Mouse (Mus musculus) forebrain, embryonic 14.5 days (tissue): ENCODE measurements around the gene Aff1. TPM values are rescaled to one million over a fixed set of nuclear protein-coding genes. Genes with fewer than 3 reads are reported as not detected.

Source experiments
- ATAC-seq: fragments of 200-750 bp; cut with Nextera tagmentation; 2 replicates; pipeline ENCODE4 v1.8.0; 2017; ENCODE audit warnings: mild to moderate bottlenecking, moderate library complexity
- DNase-seq: peaks from one replicate; pipeline ENCODE4 v3.0.0-alpha.2; 2015; ENCODE audit warnings: low spot score
- H3K27ac ChIP-seq: fragments of 300-500 bp; sonication (generic); 2 replicates; pipeline ENCODE4 v1.5.1; 2014; ENCODE audit warnings: low read depth, mild to moderate bottlenecking, control low read depth, low read length, moderate library complexity
- H3K27me3 ChIP-seq: fragments of 300-500 bp; sonication (generic); replicated peaks from 2 replicates; pipeline ENCODE4 v1.6.1; 2014; ENCODE audit warnings: low read length, control low read depth, mixed read lengths; ENCODE audit not compliant: control insufficient read depth, insufficient read depth
- H3K36me3 ChIP-seq: fragments of 300-500 bp; sonication (generic); 2 replicates; pipeline ENCODE4 v1.6.1; 2014; ENCODE audit warnings: low read length, control low read depth; ENCODE audit not compliant: control insufficient read depth, insufficient read depth
- H3K4me1 ChIP-seq: fragments of 300-500 bp; sonication (generic); 2 replicates; pipeline ENCODE4 v1.6.1; 2014; ENCODE audit warnings: antibody characterized with exemption, low read length, control low read depth; ENCODE audit not compliant: control insufficient read depth, insufficient read depth
- H3K4me2 ChIP-seq: fragments of 300-500 bp; sonication (generic); 2 replicates; pipeline ENCODE4 v1.6.1; 2014; ENCODE audit warnings: mild to moderate bottlenecking, control low read depth, low read length
- H3K4me3 ChIP-seq: fragments of 300-500 bp; sonication (generic); 2 replicates; pipeline ENCODE4 v1.5.1; 2014; ENCODE audit warnings: low read depth, low read length, control low read depth
- H3K9ac ChIP-seq: fragments of 300-500 bp; sonication (generic); 2 replicates; pipeline ENCODE4 v1.6.1; 2014; ENCODE audit warnings: mild to moderate bottlenecking, low read length, control low read depth, moderate library complexity
- H3K9me3 ChIP-seq: fragments of 300-500 bp; sonication (generic); replicated peaks from 2 replicates; pipeline ENCODE4 v1.6.1; 2016; ENCODE audit warnings: low read length, control low read depth, mixed read lengths; ENCODE audit not compliant: control insufficient read depth
- WGBS: fragments of 180-500 bp; shearing (Covaris S2); extraction: QIAGEN DNeasy Blood & Tissue Kit; methylation state at CpG from one replicate; pipeline ENCODE4 v1.1.7; 2014; 5-methylcytosine and 5-hydroxymethylcytosine counted together
- polyA plus RNA-seq: library from polyadenylated mRNA; unstranded; fragments of >200 nt; fragmentation: Nextera tagmentation; extraction: Ambion mirVana; gene quantifications from 2 replicates; pipeline ENCODE4 v1.2.1, GENCODE M21; 2014

Aff1 gene
- polyA plus RNA-seq, 1 experiment from 2014 or later, result 1.5 TPM

GRCm38 (mm10) chr5:103714943-103715342 is 22.8 kb downstream of the Aff1 start:
- no peak overlapping the region for H3K4me3 ChIP-seq
- H3K27ac ChIP-seq, result no peak overlapping the region
- DNase-seq (no peak), ATAC-seq (no peak)
- H3K4me1 ChIP-seq, result no peaks in the 10 kb centered on the region
- no peaks in the 10 kb centered on the region for H3K9me3 ChIP-seq
- H3K9ac ChIP-seq, result no peak overlapping the region
- H3K4me2 ChIP-seq, result no peak overlapping the region
- no peaks in the 10 kb centered on the region for H3K36me3 ChIP-seq
- no peaks in the 10 kb centered on the region for H3K27me3 ChIP-seq
- 88% methylated on average over 6 of the region's 6 CpGs for WGBS

- no peaks in the 10 kb centered on the region for H3K36me3 ChIP-seq
- no peak overlapping the region for H3K27ac ChIP-seq
- no peak overlapping the region for H3K4me2 ChIP-seq
- no peak for ATAC-seq
- 93% methylated on average over 5 of the region's 5 CpGs for WGBS
- no peaks in the 10 kb centered on the region for H3K9me3 ChIP-seq
- no peak overlapping the region for H3K9ac ChIP-seq
- H3K4me1 ChIP-seq, result no peaks in the 10 kb centered on the region
- DNase-seq, result no peak
- H3K4me3 ChIP-seq, result no peak overlapping the region
- H3K27me3 ChIP-seq, result no peaks in the 10 kb centered on the region
These were observed 24.7 kb downstream of the Aff1 start for GRCm38 (mm10) chr5:103716824-103717342.

- 21% methylated on average over 6 of the region's 6 CpGs for WGBS
These were observed 27.0 kb downstream of the Aff1 start for GRCm38 (mm10) chr5:103719131-103719530.

GRCm38 (mm10) chr5:103719851-103720250 is 27.7 kb downstream of the Aff1 start:
- no peaks in the 10 kb centered on the region for H3K27me3 ChIP-seq
- no peak for ATAC-seq
- H3K36me3 ChIP-seq, result no peaks in the 10 kb centered on the region
- H3K9ac ChIP-seq, result no peak overlapping the region
- WGBS, result 63% methylated on average over 3 of the region's 3 CpGs
- H3K9me3 ChIP-seq, result no peaks in the 10 kb centered on the region
- no peak for DNase-seq
- H3K27ac ChIP-seq, result no peak overlapping the region
- H3K4me3 ChIP-seq, result no peak overlapping the region
- H3K4me1 ChIP-seq, result no peaks in the 10 kb centered on the region
- H3K4me2 ChIP-seq, result no peak overlapping the region

More at GRCm38 (mm10) chr5:103719131-103719530, 27.0 kb downstream of the Aff1 start:
- Histone ChIP-seq H3K27me3 (no peaks in the 10 kb centered on the region), H3K36me3 (no peaks in the 10 kb centered on the region), H3K9ac (no peak overlapping the region), H3K4me1 (no peaks in the 10 kb centered on the region), H3K4me3 (no peak overlapping the region), H3K4me2 (no peak overlapping the region), H3K9me3 (no peaks in the 10 kb centered on the region), H3K27ac (no peak overlapping the region)
- DNase-seq (no peak), ATAC-seq (no peak)

GRCm38 (mm10) chr5:103720967-103721366 is 28.8 kb downstream of the Aff1 start:
- Histone ChIP-seq H3K4me3 (no peak overlapping the region), H3K27ac (no peak overlapping the region), H3K27me3 (no peaks in the 10 kb centered on the region), H3K4me1 (no peaks in the 10 kb centered on the region), H3K4me2 (no peak overlapping the region), H3K36me3 (no peaks in the 10 kb centered on the region), H3K9me3 (no peaks in the 10 kb centered on the region), H3K9ac (no peak overlapping the region)
- ATAC-seq, result no peak
- WGBS, result 85% methylated on average over 6 of the region's 6 CpGs
- DNase-seq, result no peak

- Histone ChIP-seq H3K9ac (no peak overlapping the region), H3K27me3 (no peaks in the 10 kb centered on the region), H3K4me1 (no peaks in the 10 kb centered on the region), H3K27ac (no peak overlapping the region), H3K4me2 (no peak overlapping the region), H3K9me3 (no peaks in the 10 kb centered on the region), H3K36me3 (no peaks in the 10 kb centered on the region), H3K4me3 (no peak overlapping the region)
- 88% methylated on average over 4 of the region's 4 CpGs for WGBS
- ATAC-seq (no peak), DNase-seq (no peak)
These were observed 29.3 kb downstream of the Aff1 start for GRCm38 (mm10) chr5:103721490-103721889.

GRCm38 (mm10) chr5:103722721-103723120 is 30.5 kb downstream of the Aff1 start:
- Histone ChIP-seq H3K4me3 (no peak overlapping the region), H3K4me2 (no peak overlapping the region), H3K4me1 (no peaks in the 10 kb centered on the region), H3K36me3 (no peaks in the 10 kb centered on the region), H3K27me3 (no peaks in the 10 kb centered on the region), H3K9me3 (no peaks in the 10 kb centered on the region), H3K27ac (no peak overlapping the region), H3K9ac (no peak overlapping the region)
- DNase-seq (no peak), ATAC-seq (no peak)
- 88% methylated on average over 4 of the region's 4 CpGs for WGBS

- Histone ChIP-seq H3K27me3 (no peaks in the 10 kb centered on the region), H3K27ac (no peak overlapping the region), H3K9me3 (no peaks in the 10 kb centered on the region), H3K4me1 (no peaks in the 10 kb centered on the region), H3K4me2 (no peak overlapping the region), H3K4me3 (no peak overlapping the region), H3K36me3 (no peaks in the 10 kb centered on the region), H3K9ac (no peak overlapping the region)
- 2% methylated on average over 6 of the region's 6 CpGs for WGBS
- ATAC-seq (no peak), DNase-seq (no peak)
These were observed 32.2 kb downstream of the Aff1 start for GRCm38 (mm10) chr5:103724384-103724783.

- no peaks in the 10 kb centered on the region for H3K27me3 ChIP-seq
- no peak overlapping the region for H3K27ac ChIP-seq
- H3K4me1 ChIP-seq, result no peaks in the 10 kb centered on the region
- H3K4me2 ChIP-seq, result no peak overlapping the region
- 9% methylated on average over 3 of the region's 3 CpGs for WGBS
- H3K4me3 ChIP-seq, result no peak overlapping the region
- no peaks in the 10 kb centered on the region for H3K9me3 ChIP-seq
- no peaks in the 10 kb centered on the region for H3K36me3 ChIP-seq
- ATAC-seq, result no peak
- no peak overlapping the region for H3K9ac ChIP-seq
- DNase-seq, result no peak
These were observed 32.6 kb downstream of the Aff1 start for GRCm38 (mm10) chr5:103724823-103725222.
